Mouse (Mus musculus) cortical plate, adult 2 months (tissue): ENCODE measurements at regions not wholly inside any gene's neighbourhood (a gene's known extent, or its start where the extent isn't known, plus 50 kb on each side); places are given as distances from the start of the nearest gene placed in this dataset.

Source experiments
- CTCF ChIP-seq: fragments of 200-500 bp; IDR thresholded peaks from 2 replicates; pipeline ENCODE4 v1.5.1; 2011; ENCODE audit warnings: mild to moderate bottlenecking, control low read depth, low read length; ENCODE audit not compliant: insufficient read depth; ENCODE audit errors: extremely low read depth
- POLR2A ChIP-seq: fragments of 200-500 bp; IDR thresholded peaks from 2 replicates; pipeline ENCODE4 v1.6.1; 2011; ENCODE audit warnings: mild to moderate bottlenecking, low read length, control low read depth; ENCODE audit not compliant: insufficient read depth; ENCODE audit errors: extremely low read depth

DNA sequence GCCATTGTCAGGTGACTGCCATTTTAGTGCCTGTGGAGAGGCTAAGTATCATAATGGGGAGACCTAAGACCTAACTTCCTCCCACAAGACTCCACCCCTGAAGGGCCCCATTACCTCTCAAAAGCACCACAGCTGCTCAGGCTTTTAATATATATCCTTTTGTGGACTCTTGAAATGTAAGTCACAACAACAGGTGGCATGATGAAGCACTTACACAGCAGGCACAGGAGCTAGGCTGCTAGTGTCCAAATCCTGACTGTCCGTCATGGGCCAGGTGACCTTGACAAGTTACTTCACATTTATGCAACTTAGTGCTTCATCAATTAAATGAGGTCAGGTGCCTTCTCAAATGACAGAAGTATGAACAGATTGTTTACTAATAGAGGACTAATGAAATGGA is 57.2 kb upstream of the Fyn start:
- no peak for TF ChIP-seq CTCF
- TF ChIP-seq POLR2A = no peak
